Mouse (Mus musculus) erythroblast, adult 5-6 weeks (primary cell): Measurements from ENCODE around the gene Copb1. TPM values are rescaled to one million over a fixed set of nuclear protein-coding genes. Genes with fewer than 3 reads are reported as not detected.

ENCODE experiments used
- ATAC-seq: replicated peaks from 2 replicates; pipeline ENCODE4 v1.8.0; 2016; ENCODE audit warnings: moderate number of reproducible peaks, mild to moderate bottlenecking, moderate TSS enrichment, inconsistent platforms; ENCODE audit not compliant: poor library complexity, low FRiP score, severe bottlenecking
- total RNA-seq, 2 experiments: library from RNA; stranded (forward) in 1 of 2; stranded (reverse) in 1 of 2; fragments of 150-400 nt in 1 of 2; fragments of 200-764, 138-1000 nt in 1 of 2; gene quantifications; 2 replicates each; pipeline versions ENCODE4 v1.2.3 to v1.2.4; 2015 to 2017; ENCODE audit warnings: low replicate concordance in 2 of 2

Copb1 gene
- total RNA-seq (2015; ENCODE audit: low replicate concordance) (45.1 and 77.8 TPM in 2 replicates), total RNA-seq (2017; ENCODE audit: low replicate concordance) (19.0 and 22.6 TPM in 2 replicates)

- ATAC-seq: peak; percentile 99
Observed at GRCm38 (mm10) chr7:114253885-114254833, at the start of gene Copb1. TSS of gene Copb1 (minus strand) at chr7:114254711.

- ATAC-seq: no peak
Observed at GRCm38 (mm10) chr7:114301293-114301782, 46.8 kb upstream of the Copb1 start.

GRCm38 (mm10) chr7:114300782-114301181, 46.3 kb upstream of the Copb1 start:
- ATAC-seq: no peak

GRCm38 (mm10) chr7:114299247-114299646, 44.7 kb upstream of the Copb1 start:
- ATAC-seq: no peak

GRCm38 (mm10) chr7:114294698-114295097, 40.2 kb upstream of the Copb1 start:
- no peak for ATAC-seq

- no peak for ATAC-seq
Observed at GRCm38 (mm10) chr7:114293903-114294302, 39.4 kb upstream of the Copb1 start.

GRCm38 (mm10) chr7:114292501-114292971, 38.0 kb upstream of the Copb1 start:
- ATAC-seq: no peak

GRCm38 (mm10) chr7:114291461-114292335, 37.2 kb upstream of the Copb1 start:
- ATAC-seq: no peak

GRCm38 (mm10) chr7:114290078-114290506, 35.6 kb upstream of the Copb1 start:
- no peak for ATAC-seq

GRCm38 (mm10) chr7:114284296-114284910, 29.9 kb upstream of the Copb1 start:
- ATAC-seq: no peak

GRCm38 (mm10) chr7:114283006-114283405, 28.5 kb upstream of the Copb1 start:
- no peak for ATAC-seq

GRCm38 (mm10) chr7:114281671-114282070, 27.2 kb upstream of the Copb1 start:
- ATAC-seq: peak; percentile 72; the same call in 1 of the 2 replicates

GRCm38 (mm10) chr7:114276005-114276752, 21.7 kb upstream of the Copb1 start, which contains the start of gene Psma1:
TSS of gene Psma1 (minus strand) at chr7:114276118.
- ATAC-seq: peak; percentile 95

GRCm38 (mm10) chr7:114275372-114276004, 21.0 kb upstream of the Copb1 start:
- peak; percentile 91 for ATAC-seq

- no peak for ATAC-seq
Observed at GRCm38 (mm10) chr7:114268446-114268845, 13.9 kb upstream of the Copb1 start.

- ATAC-seq: no peak
Observed at GRCm38 (mm10) chr7:114251684-114252083, 2.8 kb downstream of the Copb1 start.

GRCm38 (mm10) chr7:114233980-114234379, 20.5 kb downstream of the Copb1 start:
- no peak for ATAC-seq

- ATAC-seq: no peak
Observed at GRCm38 (mm10) chr7:114232982-114233381, 21.5 kb downstream of the Copb1 start.
